Mouse (Mus musculus) CD4-positive, CD25-positive, alpha-beta regulatory T cell, adult 4 months (primary cell): ENCODE results near the gene Timm8a1. TPM values are rescaled to one million over a fixed set of nuclear protein-coding genes. Genes with fewer than 3 reads are reported as not detected.

ENCODE experiments used
- ATAC-seq: one replicate; pipeline ENCODE4 v1.8.0; 2017
- polyA plus RNA-seq, 2 experiments: library from polyadenylated mRNA; unstranded; fragments of 100-300 nt; shearing (Covaris generic); gene quantifications; one replicate each; pipeline ENCODE4 v1.2.1; 2017

Timm8a1 gene
- polyA plus RNA-seq, result 10 to 100 TPM; 28.8 to 36.1 TPM

GRCm38 (mm10) chrX:134541145-134541954 is at the start of gene Timm8a1:
Gene Timm8a1 (minus strand): TSS chrX:134541865.
- ATAC-seq, result peak; percentile 77

GRCm38 (mm10) chrX:134589836-134590235 is 48.2 kb upstream of the Timm8a1 start:
- no peak for ATAC-seq

GRCm38 (mm10) chrX:134588997-134589396 is 47.3 kb upstream of the Timm8a1 start:
- ATAC-seq, result no peak

GRCm38 (mm10) chrX:134588261-134588660 is 46.6 kb upstream of the Timm8a1 start:
- no peak for ATAC-seq

DNA sequence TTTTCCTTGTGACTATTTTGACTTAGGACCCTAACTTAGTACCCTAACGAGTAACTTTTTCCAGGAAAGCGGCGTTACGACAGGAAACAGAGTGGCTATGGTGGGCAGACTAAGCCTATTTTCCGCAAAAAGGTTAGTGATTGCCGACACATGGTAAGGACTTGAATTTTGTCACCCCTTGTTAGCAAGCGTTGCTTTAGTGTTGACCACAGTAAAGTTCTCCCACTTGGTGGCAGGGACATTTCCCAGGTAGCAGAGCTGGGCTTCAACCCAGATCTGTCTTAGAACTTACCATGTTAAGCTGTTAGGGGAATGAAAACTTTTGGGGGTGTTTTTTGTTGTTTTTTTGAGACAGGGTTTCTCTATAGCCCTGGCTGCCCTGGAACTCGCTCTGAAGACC is 44.8 kb upstream of the Timm8a1 start:
- ATAC-seq, result no peak

- peak; percentile 96 for ATAC-seq
Observed at GRCm38 (mm10) chrX:134585103-134586002, 43.7 kb upstream of the Timm8a1 start, which contains the start of gene Rpl36a. Gene Rpl36a (plus strand): TSS chrX:134585654.

- no peak for ATAC-seq
Observed at GRCm38 (mm10) chrX:134582888-134583669, 41.4 kb upstream of the Timm8a1 start, which contains the start of gene Btk. Gene Btk (minus strand): TSS chrX:134583570.

DNA sequence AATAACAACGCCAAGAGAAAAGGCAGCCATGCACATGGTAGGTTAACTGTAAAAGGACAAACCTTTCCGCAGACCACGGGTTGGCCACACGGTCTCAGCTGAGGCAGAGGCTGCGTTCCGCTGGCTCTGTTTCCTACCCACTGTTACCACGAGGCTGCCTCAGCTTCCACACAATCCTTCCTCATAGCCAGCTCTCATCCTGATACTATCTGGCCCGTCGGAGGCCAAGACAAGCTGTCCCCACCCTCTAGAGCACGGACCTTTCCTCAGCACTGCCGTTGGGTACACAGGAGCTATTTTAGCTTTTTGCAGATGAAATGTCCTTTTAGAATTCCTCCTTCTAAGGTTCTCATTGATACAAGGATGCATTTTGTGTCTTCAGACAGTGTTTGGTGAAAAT is 40.6 kb upstream of the Timm8a1 start:
- no peak for ATAC-seq

- no peak for ATAC-seq
Observed at GRCm38 (mm10) chrX:134580528-134581305, 39.1 kb upstream of the Timm8a1 start.

- no peak for ATAC-seq
Observed at GRCm38 (mm10) chrX:134577896-134578295, 36.2 kb upstream of the Timm8a1 start.

DNA sequence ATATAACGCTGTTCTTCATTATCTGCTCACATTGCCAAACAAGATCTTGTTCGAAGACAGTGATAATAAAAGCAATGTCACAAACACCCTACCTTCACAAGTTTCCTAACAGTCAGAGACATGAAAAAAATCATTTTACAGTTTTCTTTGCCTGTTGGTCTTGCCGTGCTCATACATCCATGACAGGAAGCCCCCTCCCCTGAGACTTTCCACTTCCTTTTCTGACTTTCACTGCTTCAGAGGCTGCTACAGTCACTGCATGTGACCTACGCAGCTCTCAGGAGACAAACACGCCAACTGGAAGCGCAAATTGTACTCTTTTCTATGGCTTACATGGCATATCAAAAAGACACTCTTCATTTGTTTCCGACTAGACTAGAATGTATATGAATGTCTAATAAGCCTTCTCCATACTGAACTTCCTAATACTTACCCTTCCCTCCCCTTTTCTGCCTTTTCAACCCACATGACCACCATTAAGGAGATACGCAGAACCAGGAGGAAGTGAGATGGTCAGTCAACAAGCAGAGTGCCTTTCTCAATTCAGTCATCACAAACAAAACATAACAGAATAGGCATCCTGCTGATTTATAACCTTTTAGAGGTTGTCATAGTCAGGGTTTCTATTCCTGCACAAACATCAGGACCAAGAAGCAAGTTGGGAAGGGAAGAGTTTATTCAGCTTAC is 25.0 kb upstream of the Timm8a1 start:
- peak; percentile 88 for ATAC-seq

DNA sequence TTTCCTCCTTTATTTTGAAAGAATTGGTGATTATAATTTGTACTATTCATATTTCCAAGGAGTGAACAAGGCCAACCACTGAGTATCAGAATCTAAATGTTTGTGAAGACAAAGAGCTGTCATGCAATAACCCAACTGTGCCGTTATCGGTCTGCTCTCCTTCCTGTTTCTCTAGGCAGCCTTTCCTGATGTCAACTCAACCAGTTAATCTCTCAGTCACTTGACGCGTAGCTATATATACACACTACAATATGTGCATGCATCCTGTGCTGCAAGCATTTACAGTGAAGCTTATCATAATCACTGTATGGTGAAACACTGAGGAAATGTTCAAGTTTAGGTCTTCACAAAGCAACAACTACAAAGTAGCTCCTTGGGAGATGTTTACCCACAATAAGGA is 22.7 kb upstream of the Timm8a1 start:
- ATAC-seq, result peak; percentile 46

DNA sequence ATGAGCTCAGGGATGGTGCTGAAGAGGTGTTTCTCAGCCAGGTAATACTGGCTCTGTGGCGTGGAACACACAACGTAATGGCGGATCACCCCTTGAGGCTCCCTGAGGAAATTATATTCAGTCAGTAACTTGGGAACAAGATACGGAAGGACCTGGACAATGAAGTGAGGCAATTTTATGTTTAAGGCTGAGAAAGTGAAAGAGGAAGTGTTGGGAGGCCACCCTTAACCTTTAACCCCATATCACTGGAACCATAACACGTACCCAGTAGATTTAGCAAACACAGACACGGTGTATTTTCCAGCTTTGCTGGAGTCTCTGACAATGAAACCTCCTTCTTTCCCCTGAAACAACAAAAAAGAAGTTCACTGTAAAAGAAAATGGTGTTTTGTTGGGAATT is 12.8 kb upstream of the Timm8a1 start:
- no peak for ATAC-seq

DNA sequence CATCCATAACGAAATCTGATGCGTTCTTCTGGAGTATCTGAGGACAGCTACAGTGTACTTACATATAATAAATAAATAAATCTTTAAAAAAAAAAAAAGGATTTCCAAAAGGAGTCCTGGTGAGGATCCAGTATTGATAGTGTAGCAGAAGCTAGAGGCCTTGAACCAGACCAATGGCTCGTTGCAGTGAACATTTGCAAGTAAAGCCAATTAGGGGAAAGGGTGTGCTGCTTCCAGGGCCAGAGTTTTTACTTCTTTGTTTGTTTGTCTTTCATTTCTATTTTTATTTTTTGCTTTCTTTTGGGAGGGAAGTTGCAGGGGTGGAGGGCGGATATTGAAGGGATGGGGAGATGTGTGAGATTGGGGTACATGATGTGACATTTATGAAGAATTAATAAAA is 11.7 kb upstream of the Timm8a1 start:
- ATAC-seq, result no peak

GRCm38 (mm10) chrX:134550903-134551302 is 9.2 kb upstream of the Timm8a1 start:
- ATAC-seq, result peak; percentile 77

- no peak for ATAC-seq
Observed at GRCm38 (mm10) chrX:134547330-134547729, 5.7 kb upstream of the Timm8a1 start.

GRCm38 (mm10) chrX:134541955-134542308 is 267 bp upstream of the Timm8a1 start:
- ATAC-seq, result peak; percentile 13

- peak; percentile 6 for ATAC-seq
Observed at GRCm38 (mm10) chrX:134540414-134541135, 1.1 kb downstream of the Timm8a1 start.

DNA sequence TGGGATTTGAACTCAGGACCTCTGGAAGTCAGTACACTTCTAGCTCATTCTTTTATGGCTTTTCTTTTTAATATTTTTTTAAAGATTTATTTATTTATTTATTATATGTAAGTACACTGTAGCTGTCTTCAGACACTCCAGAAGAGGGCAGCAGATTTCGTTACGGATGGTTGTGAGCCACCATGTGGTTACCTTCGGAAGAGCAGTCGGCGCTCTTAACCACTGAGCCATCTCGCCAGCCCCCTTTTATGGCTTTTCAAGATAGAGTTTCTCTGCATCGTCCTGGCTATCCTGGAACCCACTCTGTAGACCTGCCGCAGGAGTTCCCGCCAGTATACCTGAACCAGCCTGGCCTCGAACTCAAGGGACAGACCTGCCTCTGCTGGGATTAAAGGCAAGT is 1.9 kb downstream of the Timm8a1 start:
- peak; percentile 57 for ATAC-seq

DNA sequence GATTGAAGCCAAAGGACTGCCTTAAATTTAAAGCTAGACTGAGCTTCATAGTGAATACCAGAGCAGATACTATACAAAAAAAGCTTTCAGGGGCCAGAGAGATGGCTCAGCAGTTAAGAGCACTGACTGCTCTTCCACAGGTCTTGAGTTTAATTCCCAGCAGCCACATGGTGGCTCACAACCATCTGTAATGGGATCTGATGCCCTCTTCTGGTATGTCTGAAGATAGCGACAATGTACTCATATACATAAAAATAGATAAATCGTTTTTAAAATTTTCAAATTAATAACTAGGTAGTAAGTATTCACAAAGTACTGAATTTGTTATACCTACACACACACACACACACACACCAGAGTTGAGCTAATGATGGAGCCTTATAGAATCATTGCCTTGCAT is 8.3 kb downstream of the Timm8a1 start:
- no peak for ATAC-seq

GRCm38 (mm10) chrX:134525260-134525659 is 16.4 kb downstream of the Timm8a1 start:
- no peak for ATAC-seq
